Mouse (Mus musculus): ENCODE measurements around the gene Phactr3. TPM values are rescaled to one million over a fixed set of nuclear protein-coding genes. Genes with fewer than 3 reads are reported as not detected.

Phactr3 gene
- polyA plus RNA-seq, 1 experiment from 2014 or later = 4.3 TPM

DNA sequence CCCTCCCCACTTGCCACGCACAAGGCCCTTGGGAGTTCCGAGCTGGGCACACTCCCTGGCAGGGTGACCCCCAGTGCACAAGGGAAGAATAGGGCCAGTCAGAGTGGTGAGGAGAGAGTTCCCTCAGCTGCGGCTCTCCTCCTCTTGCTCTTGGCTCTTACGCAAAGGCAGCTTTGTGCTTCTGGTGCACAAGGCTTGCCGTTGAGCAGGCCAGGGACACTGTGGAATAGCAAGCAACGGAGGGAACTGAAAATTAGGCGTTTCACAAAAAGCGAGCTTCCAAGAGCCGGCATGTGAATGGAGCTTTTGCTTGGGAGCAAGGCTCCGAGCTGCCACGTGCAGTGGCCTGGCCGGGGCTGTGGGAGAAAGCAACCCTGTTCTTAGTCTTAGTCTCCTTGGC is 40.2 kb downstream of the Phactr3 start:
- no peak overlapping the region for H3K4me3 ChIP-seq (ENCODE audit: low read depth, low read length)
- no peaks in the 10 kb centered on the region for H3K4me1 ChIP-seq (ENCODE audit: control insufficient read depth, insufficient read depth, low read length)
- no peak overlapping the region for H3K9ac ChIP-seq (ENCODE audit: low read length)
- no peak overlapping the region for H3K4me2 ChIP-seq (ENCODE audit: low read depth, severe bottlenecking)
- H3K27ac ChIP-seq (replicated peaks; ENCODE audit: low read depth, low read length) = no peak overlapping the region
- DNase-seq (ENCODE audit: low spot score) (no peak), ATAC-seq (ENCODE audit: insufficient number of reproducible peaks, low FRiP score, low TSS enrichment, low read depth) (no peak)
- H3K9me3 ChIP-seq (ENCODE audit: control insufficient read depth, low read length) = no peaks in the 10 kb centered on the region
- no peaks in the 10 kb centered on the region for H3K27me3 ChIP-seq (ENCODE audit: control insufficient read depth, insufficient read depth, low read length)
- WGBS = 90% methylated on average over 12 of the region's 12 CpGs
- H3K36me3 ChIP-seq (ENCODE audit: control insufficient read depth, insufficient read depth, low read length) = no peaks in the 10 kb centered on the region

DNA sequence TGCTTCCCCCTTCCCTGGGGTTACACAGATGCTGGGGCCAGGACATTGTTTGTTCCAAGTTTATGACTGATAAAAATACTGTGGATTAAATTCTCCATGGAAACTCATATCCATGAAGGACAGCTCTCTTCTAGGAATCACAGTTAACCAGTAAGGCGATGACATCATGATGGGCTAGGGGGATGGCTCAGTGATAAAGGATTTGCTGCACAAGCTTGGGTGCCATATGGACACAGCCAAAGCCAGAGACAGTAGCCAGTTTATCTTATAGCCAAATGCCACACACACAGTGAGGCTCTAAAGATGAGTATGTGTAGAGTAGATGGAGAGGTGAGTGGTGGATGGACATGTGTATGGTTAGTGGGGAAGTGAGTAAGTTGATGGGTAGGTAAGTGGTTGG is 45.2 kb downstream of the Phactr3 start:
- no peak overlapping the region for H3K4me2 ChIP-seq (ENCODE audit: low read depth, severe bottlenecking)
- H3K27ac ChIP-seq (replicated peaks; ENCODE audit: low read depth, low read length) = no peak overlapping the region
- H3K9ac ChIP-seq (ENCODE audit: low read length) = no peak overlapping the region
- no peak for DNase-seq (ENCODE audit: low spot score)
- no peak overlapping the region for H3K4me3 ChIP-seq (ENCODE audit: low read depth, low read length)
- 91% methylated on average over 1 of the region's 1 CpGs for WGBS
- ATAC-seq (ENCODE audit: insufficient number of reproducible peaks, low FRiP score, low TSS enrichment, low read depth) = no peak
- no peaks in the 10 kb centered on the region for H3K27me3 ChIP-seq (ENCODE audit: control insufficient read depth, insufficient read depth, low read length)
- H3K36me3 ChIP-seq (ENCODE audit: control insufficient read depth, insufficient read depth, low read length) = no peaks in the 10 kb centered on the region
- H3K4me1 ChIP-seq (ENCODE audit: control insufficient read depth, insufficient read depth, low read length) = no peaks in the 10 kb centered on the region
- H3K9me3 ChIP-seq (ENCODE audit: control insufficient read depth, low read length) = no peaks in the 10 kb centered on the region

DNA sequence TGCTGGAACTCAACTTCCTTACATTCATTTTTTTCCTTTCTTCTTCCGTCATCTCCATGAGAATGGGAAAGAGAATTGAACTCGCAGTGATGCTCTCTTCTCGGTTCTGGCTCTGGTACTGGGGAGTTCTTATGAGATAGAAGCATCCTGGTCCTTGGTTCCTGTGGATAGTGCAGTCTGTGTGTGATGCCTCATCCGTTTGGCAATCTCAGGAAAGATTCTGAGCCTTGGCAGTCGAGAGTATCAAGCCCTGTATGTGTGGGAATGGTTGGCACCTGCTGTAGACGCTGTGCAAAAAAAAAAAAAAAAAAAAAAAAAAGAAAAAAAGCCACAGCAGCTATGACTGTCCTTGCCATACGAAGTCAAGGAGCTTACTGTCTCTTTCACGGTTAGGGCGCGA is 47.2 kb downstream of the Phactr3 start:
- Histone ChIP-seq H3K9ac (ENCODE audit: low read length) (no peak overlapping the region), H3K36me3 (ENCODE audit: control insufficient read depth, insufficient read depth, low read length) (no peaks in the 10 kb centered on the region), H3K27me3 (ENCODE audit: control insufficient read depth, insufficient read depth, low read length) (no peaks in the 10 kb centered on the region), H3K9me3 (ENCODE audit: control insufficient read depth, low read length) (no peaks in the 10 kb centered on the region), H3K4me1 (ENCODE audit: control insufficient read depth, insufficient read depth, low read length) (no peaks in the 10 kb centered on the region), H3K4me2 (ENCODE audit: low read depth, severe bottlenecking) (no peak overlapping the region), H3K27ac (replicated peaks; ENCODE audit: low read depth, low read length) (no peak overlapping the region), H3K4me3 (ENCODE audit: low read depth, low read length) (no peak overlapping the region)
- 78% methylated on average over 10 of the region's 10 CpGs for WGBS
- no peak for ATAC-seq (ENCODE audit: insufficient number of reproducible peaks, low FRiP score, low TSS enrichment, low read depth)
- no peak for DNase-seq (ENCODE audit: low spot score)

DNA sequence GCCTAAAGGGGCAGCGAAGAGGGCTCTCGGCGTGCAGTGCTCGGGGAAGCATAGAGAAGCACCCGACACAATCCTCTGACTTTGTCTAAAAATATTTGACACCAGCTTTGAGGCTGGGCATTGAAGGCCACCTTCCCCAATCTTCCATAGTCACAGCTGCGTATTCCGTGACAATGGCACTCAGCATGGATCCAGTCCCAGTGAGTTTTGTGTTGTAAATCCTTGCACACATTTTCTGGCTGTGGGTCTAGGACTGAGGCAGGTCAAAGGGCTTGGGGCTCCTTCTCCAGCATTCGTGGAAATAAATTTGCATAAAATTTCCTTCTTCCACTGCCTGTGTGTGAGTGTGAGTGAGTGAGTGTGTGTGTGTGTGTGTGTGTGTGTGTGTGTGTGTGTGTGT is 51.2 kb downstream of the Phactr3 start:
- WGBS = 89% methylated on average over 8 of the region's 8 CpGs
- no peak for DNase-seq (ENCODE audit: low spot score)
- Histone ChIP-seq H3K4me1 (ENCODE audit: control insufficient read depth, insufficient read depth, low read length) (no peaks in the 10 kb centered on the region), H3K36me3 (ENCODE audit: control insufficient read depth, insufficient read depth, low read length) (no peaks in the 10 kb centered on the region), H3K4me3 (ENCODE audit: low read depth, low read length) (no peak overlapping the region), H3K27ac (replicated peaks; ENCODE audit: low read depth, low read length) (no peak overlapping the region), H3K9ac (ENCODE audit: low read length) (no peak overlapping the region), H3K27me3 (ENCODE audit: control insufficient read depth, insufficient read depth, low read length) (no peaks in the 10 kb centered on the region), H3K9me3 (ENCODE audit: control insufficient read depth, low read length) (no peaks in the 10 kb centered on the region), H3K4me2 (ENCODE audit: low read depth, severe bottlenecking) (no peak overlapping the region)
- ATAC-seq (ENCODE audit: insufficient number of reproducible peaks, low FRiP score, low TSS enrichment, low read depth) = no peak

DNA sequence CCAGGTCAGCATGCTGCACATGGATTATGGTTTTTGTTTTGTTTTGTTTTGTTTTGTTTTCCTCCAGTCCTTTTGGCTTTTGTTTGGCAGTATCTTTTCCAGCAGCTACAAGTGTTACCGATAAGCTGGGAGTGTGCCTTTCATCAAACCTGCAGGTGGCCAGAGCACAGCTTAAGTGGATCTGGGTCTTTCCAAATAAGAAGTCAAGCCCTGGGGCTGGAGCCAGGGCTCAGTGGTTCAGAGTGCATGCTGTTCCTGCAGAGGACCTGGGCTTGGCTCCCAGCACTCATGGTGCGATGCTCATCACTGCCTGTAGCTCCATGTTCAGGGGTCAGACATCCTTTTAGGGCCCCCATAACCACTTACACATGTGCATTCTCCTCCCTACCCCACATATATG is 55.2 kb downstream of the Phactr3 start:
- H3K9ac ChIP-seq (ENCODE audit: low read length) = no peak overlapping the region
- 66% methylated on average over 2 of the region's 2 CpGs for WGBS
- no peaks in the 10 kb centered on the region for H3K27me3 ChIP-seq (ENCODE audit: control insufficient read depth, insufficient read depth, low read length)
- H3K36me3 ChIP-seq (ENCODE audit: control insufficient read depth, insufficient read depth, low read length) = no peaks in the 10 kb centered on the region
- no peaks in the 10 kb centered on the region for H3K4me1 ChIP-seq (ENCODE audit: control insufficient read depth, insufficient read depth, low read length)
- ATAC-seq (ENCODE audit: insufficient number of reproducible peaks, low FRiP score, low TSS enrichment, low read depth) (no peak), DNase-seq (ENCODE audit: low spot score) (no peak)
- no peak overlapping the region for H3K4me3 ChIP-seq (ENCODE audit: low read depth, low read length)
- H3K27ac ChIP-seq (replicated peaks; ENCODE audit: low read depth, low read length) = no peak overlapping the region
- H3K4me2 ChIP-seq (ENCODE audit: low read depth, severe bottlenecking) = no peak overlapping the region
- H3K9me3 ChIP-seq (ENCODE audit: control insufficient read depth, low read length) = no peaks in the 10 kb centered on the region

DNA sequence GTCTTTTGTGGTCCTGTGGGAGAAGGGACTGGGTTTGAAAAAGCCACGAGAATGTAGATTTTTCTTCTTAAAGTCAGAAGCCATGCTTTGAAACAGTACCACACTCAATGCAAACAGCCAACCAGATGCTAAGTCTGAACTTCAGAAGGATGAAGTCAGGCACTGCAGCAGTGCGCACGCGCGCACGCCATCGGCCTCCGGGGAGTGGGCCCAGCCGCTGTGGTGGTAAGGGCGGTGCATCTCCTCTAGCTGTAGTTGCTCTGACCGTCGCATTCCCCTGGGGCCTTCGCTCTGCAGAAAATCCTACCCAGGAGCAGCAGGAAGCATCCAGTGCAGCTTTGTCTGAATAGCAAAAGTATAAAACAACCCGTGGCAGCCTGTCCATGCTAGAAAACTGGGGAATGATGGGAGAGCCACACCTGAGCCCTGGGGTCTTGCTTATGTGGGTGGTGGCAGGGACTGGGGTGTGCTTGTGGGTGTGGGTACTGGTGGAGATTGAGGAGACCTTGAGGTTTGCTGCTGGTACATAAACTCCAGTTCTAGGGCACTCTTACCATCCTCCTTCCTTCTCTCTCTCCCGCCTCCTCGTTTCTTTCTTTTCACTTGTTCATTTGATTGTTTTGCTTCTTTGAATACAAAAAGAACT is 56.6 kb downstream of the Phactr3 start:
- DNase-seq (ENCODE audit: low spot score) = peak; percentile 58
- H3K9ac ChIP-seq (ENCODE audit: low read length) = no peak overlapping the region
- H3K4me1 ChIP-seq (ENCODE audit: control insufficient read depth, insufficient read depth, low read length) = no peaks in the 10 kb centered on the region
- no peaks in the 10 kb centered on the region for H3K36me3 ChIP-seq (ENCODE audit: control insufficient read depth, insufficient read depth, low read length)
- peak overlapping the region; percentile 30; the same call in 1 of the 2 replicates for H3K4me2 ChIP-seq (ENCODE audit: low read depth, severe bottlenecking)
- 42% methylated on average over 16 of the region's 16 CpGs for WGBS
- H3K27me3 ChIP-seq (ENCODE audit: control insufficient read depth, insufficient read depth, low read length) = no peaks in the 10 kb centered on the region
- H3K27ac ChIP-seq (replicated peaks; ENCODE audit: low read depth, low read length) = no peak overlapping the region
- no peaks in the 10 kb centered on the region for H3K9me3 ChIP-seq (ENCODE audit: control insufficient read depth, low read length)
- no peak overlapping the region for H3K4me3 ChIP-seq (ENCODE audit: low read depth, low read length)
- peak; percentile 52; the same call in 1 of the 2 replicates for ATAC-seq (ENCODE audit: insufficient number of reproducible peaks, low FRiP score, low TSS enrichment, low read depth)

DNA sequence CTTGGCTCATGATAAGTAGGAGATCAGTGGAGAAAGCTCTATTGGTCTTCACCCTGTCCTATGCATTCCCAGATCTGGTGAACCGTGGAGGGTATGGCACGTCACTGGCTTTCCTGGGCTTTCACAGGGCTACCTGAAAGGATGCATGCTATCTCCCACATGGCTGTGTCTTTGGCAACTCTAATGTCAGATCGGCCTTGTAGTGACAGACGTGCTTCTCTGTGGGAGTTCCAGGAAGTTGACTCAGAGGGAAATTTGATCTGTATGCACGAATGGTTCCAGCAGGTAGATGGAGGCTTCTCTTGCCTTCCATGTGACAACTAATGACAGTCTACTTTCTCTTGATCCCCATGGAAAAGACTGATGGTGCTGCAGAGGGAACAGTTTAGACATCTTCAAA is 65.5 kb downstream of the Phactr3 start:
- no peak for ATAC-seq (ENCODE audit: insufficient number of reproducible peaks, low FRiP score, low TSS enrichment, low read depth)
- 77% methylated on average over 5 of the region's 5 CpGs for WGBS
- no peak overlapping the region for H3K4me2 ChIP-seq (ENCODE audit: low read depth, severe bottlenecking)

DNA sequence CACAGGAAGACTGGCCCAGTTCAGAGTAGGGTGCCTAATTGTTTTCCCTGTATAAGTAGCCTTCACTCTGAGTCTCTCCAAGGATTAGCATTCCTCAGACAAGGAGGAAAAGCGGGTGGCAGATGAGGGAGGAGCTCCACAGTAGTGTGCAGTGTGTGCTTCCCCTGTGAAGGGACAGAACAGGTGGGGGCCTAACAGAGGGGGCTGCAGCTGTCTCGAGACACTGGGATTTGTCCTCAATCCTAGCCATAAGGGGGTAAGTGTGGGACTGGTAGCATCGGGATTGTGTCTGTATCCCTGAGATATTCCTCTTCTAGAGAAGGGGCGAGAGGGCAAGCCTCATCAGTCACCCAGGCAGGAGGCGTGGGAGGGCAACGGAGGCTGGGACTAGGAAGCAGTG is 66.1 kb downstream of the Phactr3 start:
- Histone ChIP-seq H3K36me3 (ENCODE audit: control insufficient read depth, insufficient read depth, low read length) (no peaks in the 10 kb centered on the region), H3K4me1 (ENCODE audit: control insufficient read depth, insufficient read depth, low read length) (no peaks in the 10 kb centered on the region), H3K9ac (ENCODE audit: low read length) (no peak overlapping the region), H3K4me2 (ENCODE audit: low read depth, severe bottlenecking) (no peak overlapping the region), H3K4me3 (ENCODE audit: low read depth, low read length) (no peak overlapping the region), H3K27ac (replicated peaks; ENCODE audit: low read depth, low read length) (no peak overlapping the region), H3K9me3 (ENCODE audit: control insufficient read depth, low read length) (peaks cover 3% of the 10 kb centered on the region; the same call in 1 of the 2 replicates), H3K27me3 (ENCODE audit: control insufficient read depth, insufficient read depth, low read length) (no peaks in the 10 kb centered on the region)
- WGBS = 59% methylated on average over 6 of the region's 6 CpGs
- ATAC-seq (ENCODE audit: insufficient number of reproducible peaks, low FRiP score, low TSS enrichment, low read depth) (no peak), DNase-seq (ENCODE audit: low spot score) (no peak)

More for the DNA sequence above, 65.5 kb downstream of the Phactr3 start:
- Histone ChIP-seq H3K4me3 (ENCODE audit: low read depth, low read length) (no peak overlapping the region), H3K36me3 (ENCODE audit: control insufficient read depth, insufficient read depth, low read length) (no peaks in the 10 kb centered on the region), H3K27me3 (ENCODE audit: control insufficient read depth, insufficient read depth, low read length) (no peaks in the 10 kb centered on the region), H3K9me3 (ENCODE audit: control insufficient read depth, low read length) (peaks cover 3% of the 10 kb centered on the region; the same call in 1 of the 2 replicates), H3K9ac (ENCODE audit: low read length) (no peak overlapping the region), H3K27ac (replicated peaks; ENCODE audit: low read depth, low read length) (no peak overlapping the region), H3K4me1 (ENCODE audit: control insufficient read depth, insufficient read depth, low read length) (no peaks in the 10 kb centered on the region)
- DNase-seq (ENCODE audit: low spot score) = no peak

DNA sequence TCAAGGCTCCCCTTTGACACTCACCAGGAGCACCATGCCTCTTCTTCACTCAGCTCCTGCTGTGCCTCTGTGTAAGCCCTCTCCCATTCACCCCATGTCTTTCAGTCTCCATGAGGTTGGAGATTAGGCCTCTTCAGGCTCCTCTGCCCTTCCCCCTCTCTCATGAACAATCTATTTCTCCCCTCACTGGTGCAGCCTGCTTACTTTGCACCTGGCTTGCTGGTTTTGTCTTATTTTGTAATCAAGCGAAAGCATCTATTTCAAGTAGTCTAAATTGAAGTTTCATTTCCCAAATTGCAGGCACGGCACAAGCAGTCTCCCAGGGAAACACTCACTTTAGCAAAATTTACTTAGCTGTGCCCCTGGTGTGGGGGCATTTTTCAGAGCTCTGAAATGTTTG is 70.2 kb downstream of the Phactr3 start:
- ATAC-seq (ENCODE audit: insufficient number of reproducible peaks, low FRiP score, low TSS enrichment, low read depth) = no peak
- no peak for DNase-seq (ENCODE audit: low spot score)
- Histone ChIP-seq H3K9ac (ENCODE audit: low read length) (no peak overlapping the region), H3K27ac (replicated peaks; ENCODE audit: low read depth, low read length) (no peak overlapping the region), H3K27me3 (ENCODE audit: control insufficient read depth, insufficient read depth, low read length) (no peaks in the 10 kb centered on the region), H3K36me3 (ENCODE audit: control insufficient read depth, insufficient read depth, low read length) (no peaks in the 10 kb centered on the region), H3K4me1 (ENCODE audit: control insufficient read depth, insufficient read depth, low read length) (no peaks in the 10 kb centered on the region), H3K4me2 (ENCODE audit: low read depth, severe bottlenecking) (no peak overlapping the region), H3K9me3 (ENCODE audit: control insufficient read depth, low read length) (peaks cover 3% of the 10 kb centered on the region; the same call in 1 of the 2 replicates), H3K4me3 (ENCODE audit: low read depth, low read length) (no peak overlapping the region)
- WGBS = 85% methylated on average over 2 of the region's 2 CpGs
